Mouse (Mus musculus) hindbrain, embryonic 11.5 days (tissue): ENCODE measurements around the gene Pakap. TPM values are rescaled to one million over a fixed set of nuclear protein-coding genes. Genes with fewer than 3 reads are reported as not detected.

Experiments used
- ATAC-seq: fragments of 200-750 bp; cut with Nextera tagmentation; 2 replicates; pipeline ENCODE4 v1.8.0; 2017; ENCODE audit warnings: mild to moderate bottlenecking, moderate TSS enrichment, moderate library complexity; ENCODE audit not compliant: low FRiP score
- DNase-seq: peaks from one replicate; pipeline ENCODE4 v3.0.0-alpha.2; 2015; ENCODE audit warnings: low spot score
- H3K27ac ChIP-seq: fragments of 300-500 bp; sonication (generic); 2 replicates; pipeline ENCODE4 v1.5.1; 2014; ENCODE audit warnings: mild to moderate bottlenecking, low read depth, low read length
- H3K27me3 ChIP-seq: fragments of 300-500 bp; sonication (generic); 2 replicates; pipeline ENCODE4 v1.6.1; 2014; ENCODE audit warnings: mild to moderate bottlenecking, low read length, moderate library complexity, mixed read lengths; ENCODE audit not compliant: control insufficient read depth, insufficient read depth
- H3K36me3 ChIP-seq: fragments of 300-500 bp; sonication (generic); 2 replicates; pipeline ENCODE4 v1.6.1; 2014; ENCODE audit warnings: mild to moderate bottlenecking, low read length, moderate library complexity, mixed read lengths; ENCODE audit not compliant: control insufficient read depth, insufficient read depth
- H3K4me1 ChIP-seq: fragments of 300-500 bp; sonication (generic); replicated peaks from 2 replicates; pipeline ENCODE4 v1.6.1; 2014; ENCODE audit warnings: low read length, mixed read lengths; ENCODE audit not compliant: control insufficient read depth, insufficient read depth
- H3K4me2 ChIP-seq: fragments of 300-500 bp; sonication (generic); replicated peaks from 2 replicates; pipeline ENCODE4 v1.6.1; 2014; ENCODE audit warnings: mild to moderate bottlenecking, low read depth, low read length
- H3K4me3 ChIP-seq: fragments of 300-500 bp; sonication (generic); 2 replicates; pipeline ENCODE4 v1.5.1; 2014; ENCODE audit warnings: low read depth, low read length
- H3K9ac ChIP-seq: fragments of 300-500 bp; sonication (generic); 2 replicates; pipeline ENCODE4 v1.6.1; 2014; ENCODE audit warnings: low read depth, low read length
- H3K9me3 ChIP-seq: fragments of 300-500 bp; sonication (generic); 2 replicates; pipeline ENCODE4 v1.6.1; 2016; ENCODE audit warnings: low read length; ENCODE audit not compliant: control insufficient read depth
- WGBS: fragments of 180-500 bp; shearing (Covaris S2); extraction: QIAGEN DNeasy Blood & Tissue Kit; methylation state at CpG from one replicate; pipeline ENCODE4 v1.1.7; 2014; 5-methylcytosine and 5-hydroxymethylcytosine counted together
- polyA plus RNA-seq: library from polyadenylated mRNA; unstranded; fragments of >200 nt; fragmentation: Nextera tagmentation; extraction: Ambion mirVana; gene quantifications from 2 replicates; pipeline ENCODE4 v1.2.1, GENCODE M21; 2014

Pakap gene
- 23.9 and 24.7 TPM in 2 replicates for polyA plus RNA-seq

- WGBS: under 1% methylated on average over 44 of the region's 51 CpGs
- Histone ChIP-seq H3K27me3 (no peaks in the 10 kb centered on the region), H3K9me3 (no peaks in the 10 kb centered on the region), H3K9ac (peak within 1 kb of the TSS; percentile 60), H3K4me2 (peak within 1 kb of the TSS; percentile 92), H3K27ac (no peak within 1 kb of the TSS), H3K36me3 (no peaks in the 10 kb centered on the region), H3K4me3 (peak within 1 kb of the TSS; percentile 53), H3K4me1 (peaks cover 3% of the 10 kb centered on the region; the same call in 1 of the 2 replicates)
- DNase-seq: peak; percentile 74
- ATAC-seq: peak; percentile 90
These were observed at the start of gene Pakap for GRCm38 (mm10) chr4:57567666-57568206. Pakap (plus strand) TSS chr4:57568179.

GRCm38 (mm10) chr4:57523456-57523855 lies 44.5 kb upstream of the Pakap start:
- Histone ChIP-seq H3K9me3 (no peaks in the 10 kb centered on the region), H3K4me1 (no peaks in the 10 kb centered on the region), H3K27me3 (no peaks in the 10 kb centered on the region), H3K36me3 (no peaks in the 10 kb centered on the region), H3K4me3 (no peak overlapping the region), H3K27ac (no peak overlapping the region), H3K9ac (no peak overlapping the region), H3K4me2 (no peak overlapping the region)
- ATAC-seq (no peak), DNase-seq (no peak)
- WGBS: 94% methylated on average over 15 of the region's 15 CpGs

- no peak for ATAC-seq
- no peak for DNase-seq
- H3K9ac ChIP-seq: no peak overlapping the region
- H3K4me3 ChIP-seq: no peak overlapping the region
- H3K4me1 ChIP-seq: no peaks in the 10 kb centered on the region
- no peaks in the 10 kb centered on the region for H3K27me3 ChIP-seq
- no peaks in the 10 kb centered on the region for H3K9me3 ChIP-seq
- H3K4me2 ChIP-seq: no peak overlapping the region
- 85% methylated on average over 3 of the region's 3 CpGs for WGBS
- H3K27ac ChIP-seq: no peak overlapping the region
- H3K36me3 ChIP-seq: no peaks in the 10 kb centered on the region
These were observed 43.5 kb upstream of the Pakap start for GRCm38 (mm10) chr4:57524461-57524860.

- WGBS: 83% methylated on average over 9 of the region's 9 CpGs
- no peak overlapping the region for H3K4me2 ChIP-seq
These were observed 42.6 kb upstream of the Pakap start for GRCm38 (mm10) chr4:57525221-57526011.

GRCm38 (mm10) chr4:57528296-57528695 lies 39.7 kb upstream of the Pakap start:
- Histone ChIP-seq H3K4me3 (no peak overlapping the region), H3K27ac (no peak overlapping the region), H3K4me2 (no peak overlapping the region), H3K9me3 (no peaks in the 10 kb centered on the region), H3K9ac (no peak overlapping the region), H3K36me3 (no peaks in the 10 kb centered on the region), H3K4me1 (no peaks in the 10 kb centered on the region), H3K27me3 (no peaks in the 10 kb centered on the region)
- DNase-seq (no peak), ATAC-seq (no peak)

More at GRCm38 (mm10) chr4:57525221-57526011, 42.6 kb upstream of the Pakap start:
- Histone ChIP-seq H3K4me1 (no peaks in the 10 kb centered on the region), H3K9ac (no peak overlapping the region), H3K27me3 (no peaks in the 10 kb centered on the region), H3K4me3 (no peak overlapping the region), H3K36me3 (no peaks in the 10 kb centered on the region), H3K27ac (no peak overlapping the region), H3K9me3 (no peaks in the 10 kb centered on the region)
- DNase-seq: no peak
- no peak for ATAC-seq

- 86% methylated on average over 6 of the region's 6 CpGs for WGBS
- H3K36me3 ChIP-seq: no peaks in the 10 kb centered on the region
- H3K4me2 ChIP-seq: no peak overlapping the region
- no peaks in the 10 kb centered on the region for H3K9me3 ChIP-seq
- H3K4me3 ChIP-seq: no peak overlapping the region
- H3K27me3 ChIP-seq: no peaks in the 10 kb centered on the region
- no peaks in the 10 kb centered on the region for H3K4me1 ChIP-seq
- no peak overlapping the region for H3K9ac ChIP-seq
- ATAC-seq: no peak
- no peak for DNase-seq
- no peak overlapping the region for H3K27ac ChIP-seq
These were observed 34.3 kb upstream of the Pakap start for GRCm38 (mm10) chr4:57533686-57534085.

- WGBS: 76% methylated on average over 6 of the region's 6 CpGs
These were observed 33.7 kb upstream of the Pakap start for GRCm38 (mm10) chr4:57534232-57534631.

GRCm38 (mm10) chr4:57535087-57535486 lies 32.9 kb upstream of the Pakap start:
- 90% methylated on average over 4 of the region's 4 CpGs for WGBS

More at GRCm38 (mm10) chr4:57534232-57534631, 33.7 kb upstream of the Pakap start:
- ATAC-seq (no peak), DNase-seq (no peak)
- Histone ChIP-seq H3K4me3 (no peak overlapping the region), H3K9me3 (no peaks in the 10 kb centered on the region), H3K27me3 (no peaks in the 10 kb centered on the region), H3K4me2 (no peak overlapping the region), H3K9ac (no peak overlapping the region), H3K4me1 (no peaks in the 10 kb centered on the region), H3K27ac (no peak overlapping the region), H3K36me3 (no peaks in the 10 kb centered on the region)

More at GRCm38 (mm10) chr4:57535087-57535486, 32.9 kb upstream of the Pakap start:
- H3K9me3 ChIP-seq: no peaks in the 10 kb centered on the region
- no peaks in the 10 kb centered on the region for H3K36me3 ChIP-seq
- no peak overlapping the region for H3K27ac ChIP-seq
- DNase-seq (no peak), ATAC-seq (no peak)
- H3K27me3 ChIP-seq: no peaks in the 10 kb centered on the region
- no peak overlapping the region for H3K9ac ChIP-seq
- H3K4me1 ChIP-seq: no peaks in the 10 kb centered on the region
- no peak overlapping the region for H3K4me2 ChIP-seq
- no peak overlapping the region for H3K4me3 ChIP-seq
